Mouse (Mus musculus): Measurements from ENCODE around the gene Lyl1. TPM values are rescaled to one million over a fixed set of nuclear protein-coding genes. Genes with fewer than 3 reads are reported as not detected.
A peak's percentile ranks its signal among the peaks of the same experiment; 100 is the strongest.

Gene Lyl1
- polyA plus RNA-seq, 1 experiment from 2014 or later, result 13.7 TPM

GRCm38 (mm10) chr8:84734680-84735079, 33.4 kb downstream of the Lyl1 start:
- H3K4me3 ChIP-seq (ENCODE audit: control insufficient read depth in 1 of 2, insufficient read depth in 1 of 2, low read depth in 1 of 2, low read length in 2 of 2), result no peak overlapping the region
- no peak for ATAC-seq (ENCODE audit: insufficient number of reproducible peaks, insufficient read depth, low FRiP score, low read depth)
- no peaks in the 10 kb centered on the region for H3K27me3 ChIP-seq (ENCODE audit: control insufficient read depth, insufficient read depth, low read length)
- H3K4me1 ChIP-seq (ENCODE audit: control insufficient read depth in 2 of 2, insufficient read depth in 2 of 2, low read length in 2 of 2), result peaks cover 66 to 84% of the 10 kb centered on the region in 2 experiments
- no peaks in the 10 kb centered on the region for H3K36me3 ChIP-seq (ENCODE audit: control insufficient read depth, insufficient read depth, low read length)
- WGBS, result 82% methylated on average over 2 of the region's 2 CpGs
- no peak overlapping the region for H3K27ac ChIP-seq (replicated peaks in 1 of 2; ENCODE audit: control insufficient read depth in 1 of 2, insufficient read depth in 1 of 2, low read depth in 2 of 2, low read length in 2 of 2)
- no peak overlapping the region for H3K9ac ChIP-seq (ENCODE audit: low read length)
- H3K9me3 ChIP-seq (ENCODE audit: control insufficient read depth, low read length), result no peaks in the 10 kb centered on the region
- no peak overlapping the region for H3K4me2 ChIP-seq (ENCODE audit: low read length)

- Histone ChIP-seq H3K4me2 (ENCODE audit: low read length) (no peak overlapping the region), H3K9ac (ENCODE audit: low read length) (peak overlapping the region; percentile 54; the same call in 1 of the 2 replicates)
Measured at GRCm38 (mm10) chr8:84735597-84735996, 34.3 kb downstream of the Lyl1 start.

GRCm38 (mm10) chr8:84736521-84736920, 35.3 kb downstream of the Lyl1 start:
- 86% methylated on average over 4 of the region's 4 CpGs for WGBS
- Histone ChIP-seq H3K27ac (replicated peaks in 1 of 2; ENCODE audit: control insufficient read depth in 1 of 2, insufficient read depth in 1 of 2, low read depth in 2 of 2, low read length in 2 of 2) (no peak overlapping the region), H3K27me3 (ENCODE audit: control insufficient read depth, insufficient read depth, low read length) (no peaks in the 10 kb centered on the region; the same call in 1 of the 2 replicates), H3K4me2 (ENCODE audit: low read length) (no peak overlapping the region), H3K4me3 (ENCODE audit: control insufficient read depth in 1 of 2, insufficient read depth in 1 of 2, low read depth in 1 of 2, low read length in 2 of 2) (no peak overlapping the region), H3K9ac (ENCODE audit: low read length) (no peak overlapping the region), H3K36me3 (ENCODE audit: control insufficient read depth, insufficient read depth, low read length) (no peaks in the 10 kb centered on the region), H3K4me1 (ENCODE audit: control insufficient read depth in 2 of 2, insufficient read depth in 2 of 2, low read length in 2 of 2) (peaks cover 63 to 83% of the 10 kb centered on the region in 2 experiments), H3K9me3 (ENCODE audit: control insufficient read depth, low read length) (no peaks in the 10 kb centered on the region)
- no peak for ATAC-seq (ENCODE audit: insufficient number of reproducible peaks, insufficient read depth, low FRiP score, low read depth)

More at GRCm38 (mm10) chr8:84735597-84735996, 34.3 kb downstream of the Lyl1 start:
- Histone ChIP-seq H3K27ac (replicated peaks in 1 of 2; ENCODE audit: control insufficient read depth in 1 of 2, insufficient read depth in 1 of 2, low read depth in 2 of 2, low read length in 2 of 2) (peak overlapping the region; percentile 15 to 64; a peak in 3 of 4 replicates), H3K27me3 (ENCODE audit: control insufficient read depth, insufficient read depth, low read length) (no peaks in the 10 kb centered on the region; the same call in 1 of the 2 replicates), H3K4me1 (ENCODE audit: control insufficient read depth in 2 of 2, insufficient read depth in 2 of 2, low read length in 2 of 2) (peaks cover 65 to 86% of the 10 kb centered on the region in 2 experiments), H3K4me3 (ENCODE audit: control insufficient read depth in 1 of 2, insufficient read depth in 1 of 2, low read depth in 1 of 2, low read length in 2 of 2) (no peak overlapping the region), H3K36me3 (ENCODE audit: control insufficient read depth, insufficient read depth, low read length) (no peaks in the 10 kb centered on the region), H3K9me3 (ENCODE audit: control insufficient read depth, low read length) (no peaks in the 10 kb centered on the region)
- WGBS, result 33% methylated on average over 2 of the region's 2 CpGs
- no peak for ATAC-seq (ENCODE audit: insufficient number of reproducible peaks, insufficient read depth, low FRiP score, low read depth)

GRCm38 (mm10) chr8:84737608-84738007, 36.4 kb downstream of the Lyl1 start:
- Histone ChIP-seq H3K36me3 (ENCODE audit: control insufficient read depth, insufficient read depth, low read length) (no peaks in the 10 kb centered on the region), H3K4me2 (ENCODE audit: low read length) (peak overlapping the region; percentile 55), H3K9ac (ENCODE audit: low read length) (peak overlapping the region; percentile 45), H3K9me3 (ENCODE audit: control insufficient read depth, low read length) (no peaks in the 10 kb centered on the region), H3K27me3 (ENCODE audit: control insufficient read depth, insufficient read depth, low read length) (no peaks in the 10 kb centered on the region; the same call in 1 of the 2 replicates), H3K4me3 (ENCODE audit: control insufficient read depth in 1 of 2, insufficient read depth in 1 of 2, low read depth in 1 of 2, low read length in 2 of 2) (peak overlapping the region; percentile 2 to 7; a peak in 2 of 4 replicates), H3K4me1 (ENCODE audit: control insufficient read depth in 2 of 2, insufficient read depth in 2 of 2, low read length in 2 of 2) (peaks cover 63 to 81% of the 10 kb centered on the region in 2 experiments), H3K27ac (replicated peaks in 1 of 2; ENCODE audit: control insufficient read depth in 1 of 2, insufficient read depth in 1 of 2, low read depth in 2 of 2, low read length in 2 of 2) (no peak overlapping the region)
- 2% methylated on average over 16 of the region's 16 CpGs for WGBS
- ATAC-seq (ENCODE audit: insufficient number of reproducible peaks, insufficient read depth, low FRiP score, low read depth), result no peak

- Histone ChIP-seq H3K9me3 (ENCODE audit: control insufficient read depth, low read length) (no peaks in the 10 kb centered on the region), H3K36me3 (ENCODE audit: control insufficient read depth, insufficient read depth, low read length) (no peaks in the 10 kb centered on the region), H3K27me3 (ENCODE audit: control insufficient read depth, insufficient read depth, low read length) (no peaks in the 10 kb centered on the region; the same call in 1 of the 2 replicates), H3K4me2 (ENCODE audit: low read length) (peak overlapping the region; percentile 55), H3K27ac (replicated peaks in 1 of 2; ENCODE audit: control insufficient read depth in 1 of 2, insufficient read depth in 1 of 2, low read depth in 2 of 2, low read length in 2 of 2) (peak overlapping the region in 1 of 2 experiments; percentile 3; a peak in 1 of 4 replicates), H3K9ac (ENCODE audit: low read length) (peak overlapping the region; percentile 45; the same call in 1 of the 2 replicates), H3K4me1 (ENCODE audit: control insufficient read depth in 2 of 2, insufficient read depth in 2 of 2, low read length in 2 of 2) (peaks cover 63 to 81% of the 10 kb centered on the region in 2 experiments), H3K4me3 (ENCODE audit: control insufficient read depth in 1 of 2, insufficient read depth in 1 of 2, low read depth in 1 of 2, low read length in 2 of 2) (no peak overlapping the region)
- 32% methylated on average over 10 of the region's 10 CpGs for WGBS
- no peak for ATAC-seq (ENCODE audit: insufficient number of reproducible peaks, insufficient read depth, low FRiP score, low read depth)
Measured at GRCm38 (mm10) chr8:84738266-84738665, 37.0 kb downstream of the Lyl1 start.

- Histone ChIP-seq H3K36me3 (ENCODE audit: control insufficient read depth, insufficient read depth, low read length) (no peaks in the 10 kb centered on the region), H3K27ac (replicated peaks in 1 of 2; ENCODE audit: control insufficient read depth in 1 of 2, insufficient read depth in 1 of 2, low read depth in 2 of 2, low read length in 2 of 2) (peak overlapping the region; percentile 3 to 5; a peak in 1 of 4 replicates), H3K4me3 (ENCODE audit: control insufficient read depth in 1 of 2, insufficient read depth in 1 of 2, low read depth in 1 of 2, low read length in 2 of 2) (no peak overlapping the region), H3K9ac (ENCODE audit: low read length) (peak overlapping the region; percentile 45; the same call in 1 of the 2 replicates), H3K4me2 (ENCODE audit: low read length) (0 out of 2 replicates have a peak overlapping the region, but pooled peaks have one; percentile 55), H3K27me3 (ENCODE audit: control insufficient read depth, insufficient read depth, low read length) (no peaks in the 10 kb centered on the region; the same call in 1 of the 2 replicates), H3K4me1 (ENCODE audit: control insufficient read depth in 2 of 2, insufficient read depth in 2 of 2, low read length in 2 of 2) (peaks cover 65 to 81% of the 10 kb centered on the region in 2 experiments), H3K9me3 (ENCODE audit: control insufficient read depth, low read length) (no peaks in the 10 kb centered on the region)
- ATAC-seq (ENCODE audit: insufficient number of reproducible peaks, insufficient read depth, low FRiP score, low read depth), result no peak
- 73% methylated on average over 10 of the region's 10 CpGs for WGBS
Measured at GRCm38 (mm10) chr8:84738715-84739400, 37.6 kb downstream of the Lyl1 start.

GRCm38 (mm10) chr8:84739401-84739742, 38.1 kb downstream of the Lyl1 start:
- WGBS, result 29% methylated on average over 1 of the region's 1 CpGs
- peak overlapping the region; percentile 18; the same call in 1 of the 2 replicates for H3K9ac ChIP-seq (ENCODE audit: low read length)
- no peaks in the 10 kb centered on the region for H3K9me3 ChIP-seq (ENCODE audit: control insufficient read depth, low read length)
- no peaks in the 10 kb centered on the region; the same call in 1 of the 2 replicates for H3K27me3 ChIP-seq (ENCODE audit: control insufficient read depth, insufficient read depth, low read length)
- no peak for ATAC-seq (ENCODE audit: insufficient number of reproducible peaks, insufficient read depth, low FRiP score, low read depth)
- peak overlapping the region; percentile 3 to 5; a peak in 1 of 4 replicates for H3K27ac ChIP-seq (replicated peaks in 1 of 2; ENCODE audit: control insufficient read depth in 1 of 2, insufficient read depth in 1 of 2, low read depth in 2 of 2, low read length in 2 of 2)
- no peaks in the 10 kb centered on the region for H3K36me3 ChIP-seq (ENCODE audit: control insufficient read depth, insufficient read depth, low read length)
- peaks cover 71 to 87% of the 10 kb centered on the region in 2 experiments for H3K4me1 ChIP-seq (ENCODE audit: control insufficient read depth in 2 of 2, insufficient read depth in 2 of 2, low read length in 2 of 2)
- no peak overlapping the region for H3K4me3 ChIP-seq (ENCODE audit: control insufficient read depth in 1 of 2, insufficient read depth in 1 of 2, low read depth in 1 of 2, low read length in 2 of 2)
- H3K4me2 ChIP-seq (ENCODE audit: low read length), result no peak overlapping the region

Data from heart, embryonic 14.5 days (tissue).